Mouse (Mus musculus) liver, embryonic 16.5 days (tissue): ENCODE results near the gene Gm17428. TPM values are rescaled to one million over a fixed set of nuclear protein-coding genes. Genes with fewer than 3 reads are reported as not detected.

ENCODE experiments used
- ATAC-seq: fragments of 200-750 bp; cut with Nextera tagmentation; 2 replicates; pipeline ENCODE4 v1.8.0; 2017; ENCODE audit warnings: low read depth, mild to moderate bottlenecking, moderate number of reproducible peaks, moderate library complexity
- H3K27ac ChIP-seq: fragments of 300-500 bp; sonication (generic); 2 replicates; pipeline ENCODE4 v1.5.1; 2014; ENCODE audit warnings: mild to moderate bottlenecking, low read length
- H3K27me3 ChIP-seq: fragments of 300-500 bp; sonication (generic); 2 replicates; pipeline ENCODE4 v1.6.1; 2014; ENCODE audit warnings: low read depth, low read length, mixed read lengths; ENCODE audit not compliant: control insufficient read depth, insufficient read depth
- H3K36me3 ChIP-seq: fragments of 300-500 bp; sonication (generic); 2 replicates; pipeline ENCODE4 v1.6.1; 2014; ENCODE audit warnings: mild to moderate bottlenecking; ENCODE audit not compliant: control insufficient read depth, insufficient read depth
- H3K4me1 ChIP-seq: fragments of 300-500 bp; sonication (generic); 2 replicates; pipeline ENCODE4 v1.6.1; 2014; ENCODE audit warnings: low read depth, low read length, mixed read lengths; ENCODE audit not compliant: control insufficient read depth
- H3K4me2 ChIP-seq: fragments of 300-500 bp; sonication (generic); 2 replicates; pipeline ENCODE4 v1.6.1; 2014; ENCODE audit warnings: low read depth, low read length, mixed read lengths
- H3K4me3 ChIP-seq: fragments of 300-500 bp; sonication (generic); 2 replicates; pipeline ENCODE4 v1.5.1; 2014; ENCODE audit warnings: low read depth, mild to moderate bottlenecking, low read length
- H3K9ac ChIP-seq: fragments of 300-500 bp; sonication (generic); 2 replicates; pipeline ENCODE4 v1.6.1; 2014; ENCODE audit warnings: low read depth, low read length
- H3K9me3 ChIP-seq: fragments of 300-500 bp; sonication (generic); replicated peaks from 2 replicates; pipeline ENCODE4 v1.6.1; 2016; ENCODE audit warnings: low read length; ENCODE audit not compliant: control insufficient read depth
- WGBS: fragments of 180-500 bp; shearing (Covaris S2); extraction: QIAGEN DNeasy Blood & Tissue Kit; methylation state at CpG from one replicate; pipeline ENCODE4 v1.1.7; 2014; ENCODE audit not compliant: insufficient replicate concordance; 5-methylcytosine and 5-hydroxymethylcytosine counted together
- polyA plus RNA-seq: library from polyadenylated mRNA; unstranded; fragments of >200 nt; fragmentation: Nextera tagmentation; extraction: Ambion mirVana; gene quantifications from 2 replicates; pipeline ENCODE4 v1.2.1, GENCODE M21; 2015

Gm17428 gene
- not detected in 2 replicates for polyA plus RNA-seq

GRCm38 (mm10) chr14:54976633-54977032, at the start of gene Gm17428:
Gene Gm17428, plus strand, starts transcription at chr14:54976933.
- H3K27ac ChIP-seq, result no peak within 1 kb of the TSS
- no peak within 1 kb of the TSS for H3K4me2 ChIP-seq
- no peak within 1 kb of the TSS for H3K4me3 ChIP-seq
- H3K9me3 ChIP-seq, result no peaks in the 10 kb centered on the region
- WGBS, result 42% methylated on average over 1 of the region's 1 CpGs
- no peaks in the 10 kb centered on the region for H3K36me3 ChIP-seq
- H3K27me3 ChIP-seq, result no peaks in the 10 kb centered on the region
- no peaks in the 10 kb centered on the region for H3K4me1 ChIP-seq
- no peak within 1 kb of the TSS for H3K9ac ChIP-seq
- no peak for ATAC-seq

DNA sequence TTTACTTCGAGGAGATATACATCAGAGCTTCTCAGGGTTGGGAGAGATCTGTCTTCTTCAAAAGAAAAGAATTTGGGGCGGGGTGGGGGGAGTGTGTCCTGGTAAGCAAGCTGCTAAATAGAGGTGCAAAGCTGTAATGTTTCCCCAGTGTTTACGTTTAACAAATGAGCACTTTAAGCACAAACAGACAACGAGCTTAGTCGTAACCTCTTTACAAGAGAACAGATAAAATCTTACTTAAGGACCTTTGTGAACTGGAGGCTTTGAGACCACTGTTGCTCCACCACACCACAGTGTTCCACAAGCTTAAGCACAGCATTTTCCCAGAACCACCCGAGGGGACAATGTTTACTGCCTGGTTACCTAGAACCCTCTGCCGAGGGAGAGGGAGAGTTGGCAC, 49.4 kb upstream of the Gm17428 start:
- peaks cover 55% of the 10 kb centered on the region for H3K27me3 ChIP-seq
- peaks cover 5% of the 10 kb centered on the region; the same call in 1 of the 2 replicates for H3K4me1 ChIP-seq
- H3K9ac ChIP-seq, result no peak overlapping the region
- no peak overlapping the region for H3K4me3 ChIP-seq
- H3K9me3 ChIP-seq, result no peaks in the 10 kb centered on the region
- no peak for ATAC-seq
- WGBS, result 19% methylated on average over 7 of the region's 7 CpGs
- no peak overlapping the region for H3K27ac ChIP-seq
- no peaks in the 10 kb centered on the region for H3K36me3 ChIP-seq
- no peak overlapping the region for H3K4me2 ChIP-seq

GRCm38 (mm10) chr14:54929801-54930200, 46.9 kb upstream of the Gm17428 start:
- Histone ChIP-seq H3K4me2 (no peak overlapping the region), H3K27me3 (peaks cover 42% of the 10 kb centered on the region), H3K36me3 (no peaks in the 10 kb centered on the region), H3K4me3 (no peak overlapping the region), H3K27ac (no peak overlapping the region), H3K9me3 (no peaks in the 10 kb centered on the region), H3K4me1 (no peaks in the 10 kb centered on the region; the same call in 1 of the 2 replicates), H3K9ac (no peak overlapping the region)
- ATAC-seq, result no peak
- 44% methylated on average over 5 of the region's 5 CpGs for WGBS

GRCm38 (mm10) chr14:54930431-54930830, 46.3 kb upstream of the Gm17428 start:
- no peak overlapping the region for H3K4me2 ChIP-seq
- no peaks in the 10 kb centered on the region for H3K4me1 ChIP-seq
- H3K36me3 ChIP-seq, result no peaks in the 10 kb centered on the region
- no peaks in the 10 kb centered on the region for H3K9me3 ChIP-seq
- no peak overlapping the region for H3K27ac ChIP-seq
- no peak overlapping the region for H3K4me3 ChIP-seq
- ATAC-seq, result no peak
- no peak overlapping the region for H3K9ac ChIP-seq
- H3K27me3 ChIP-seq, result peaks cover 36% of the 10 kb centered on the region
- WGBS, result 15% methylated on average over 2 of the region's 2 CpGs

- Histone ChIP-seq H3K36me3 (no peaks in the 10 kb centered on the region), H3K9me3 (no peaks in the 10 kb centered on the region), H3K4me3 (no peak within 1 kb of the TSS), H3K4me2 (no peak within 1 kb of the TSS), H3K27me3 (peaks cover 13% of the 10 kb centered on the region), H3K27ac (no peak within 1 kb of the TSS), H3K4me1 (no peaks in the 10 kb centered on the region), H3K9ac (no peak within 1 kb of the TSS)
- no peak for ATAC-seq
- WGBS, result 59% methylated on average over 6 of the region's 6 CpGs
Observed at GRCm38 (mm10) chr14:54932645-54933150, 44.0 kb upstream of the Gm17428 start, which contains the start of gene Il25. Gene Il25, plus strand, starts transcription at chr14:54932695.

DNA sequence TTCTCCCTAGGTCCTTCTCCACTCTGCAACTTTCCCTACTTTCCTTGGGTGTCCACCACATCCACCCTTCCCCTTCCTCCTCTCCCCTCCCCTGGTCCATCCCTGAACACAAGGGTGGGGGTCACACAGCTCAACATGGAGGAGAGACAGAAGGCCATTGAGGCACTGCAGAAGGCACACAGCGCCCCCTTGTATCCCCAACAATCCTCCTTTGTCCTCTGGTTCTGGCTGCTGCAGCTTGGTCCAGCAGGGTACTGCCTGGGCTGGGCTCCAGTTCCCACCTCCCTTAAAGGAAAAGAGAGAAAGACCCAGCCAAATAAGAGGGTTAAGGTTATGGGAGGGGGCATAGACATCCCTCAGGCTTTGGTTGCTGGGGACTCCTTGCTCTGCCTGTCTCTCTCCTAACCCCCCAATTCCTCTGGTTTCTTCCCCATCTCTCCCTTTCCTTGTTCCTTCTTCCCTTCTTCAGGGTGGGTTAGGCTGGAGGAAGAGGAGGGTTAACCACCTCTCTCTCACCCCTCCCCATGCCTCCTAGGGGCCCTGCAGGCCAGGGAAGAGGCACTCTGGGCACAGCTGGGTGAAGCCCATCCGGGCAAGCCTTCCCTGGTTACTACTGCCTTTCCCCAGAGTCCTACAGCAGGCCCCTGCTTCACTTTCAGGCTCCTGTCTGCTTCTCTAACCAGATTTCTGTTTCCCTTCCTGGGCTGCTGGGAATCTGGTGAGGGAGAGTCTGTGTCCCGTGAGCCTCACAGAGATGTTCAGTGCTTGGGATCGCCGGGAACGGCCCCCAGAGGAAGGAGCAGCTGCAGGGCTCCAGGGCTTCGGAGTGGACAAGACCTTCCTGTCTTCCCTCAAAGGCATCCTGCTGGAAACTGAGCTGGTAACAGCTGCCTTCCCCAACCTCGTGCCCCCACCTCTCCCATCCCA, 40.6 kb upstream of the Gm17428 start, which contains the start of gene Cmtm5:
Gene Cmtm5 (plus strand): TSS at position 358 of the 927 bp plus-strand sequence.
- H3K27me3 ChIP-seq, result no peaks in the 10 kb centered on the region
- no peaks in the 10 kb centered on the region for H3K4me1 ChIP-seq
- no peak within 1 kb of the TSS for H3K4me2 ChIP-seq
- WGBS, result 28% methylated on average over 8 of the region's 8 CpGs
- no peak within 1 kb of the TSS for H3K4me3 ChIP-seq
- H3K27ac ChIP-seq, result no peak within 1 kb of the TSS
- ATAC-seq, result no peak
- no peaks in the 10 kb centered on the region for H3K9me3 ChIP-seq
- no peak within 1 kb of the TSS for H3K9ac ChIP-seq
- no peaks in the 10 kb centered on the region for H3K36me3 ChIP-seq

DNA sequence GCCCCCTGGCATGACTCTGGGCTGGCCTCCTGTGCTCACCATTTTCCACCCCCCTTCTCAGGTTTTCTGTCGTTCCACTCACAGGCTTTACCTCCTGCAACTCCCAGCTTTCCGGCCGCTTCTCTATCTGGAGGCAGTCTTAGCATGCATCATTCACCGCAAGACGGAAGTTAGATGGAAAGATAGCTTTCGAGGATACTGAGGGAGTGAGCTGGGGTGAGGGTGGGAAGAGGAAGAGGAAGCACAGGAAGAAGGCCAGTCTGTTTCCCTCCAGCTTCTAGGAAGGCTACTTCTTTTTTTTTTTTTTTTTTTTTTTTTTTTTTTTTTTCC, 39.9 kb upstream of the Gm17428 start:
- no peaks in the 10 kb centered on the region for H3K36me3 ChIP-seq
- no peak overlapping the region for H3K9ac ChIP-seq
- H3K27me3 ChIP-seq, result no peaks in the 10 kb centered on the region
- H3K4me2 ChIP-seq, result no peak overlapping the region
- no peaks in the 10 kb centered on the region for H3K4me1 ChIP-seq
- no peaks in the 10 kb centered on the region for H3K9me3 ChIP-seq
- H3K4me3 ChIP-seq, result no peak overlapping the region
- H3K27ac ChIP-seq, result no peak overlapping the region
- WGBS, result 30% methylated on average over 6 of the region's 6 CpGs
- no peak for ATAC-seq

DNA sequence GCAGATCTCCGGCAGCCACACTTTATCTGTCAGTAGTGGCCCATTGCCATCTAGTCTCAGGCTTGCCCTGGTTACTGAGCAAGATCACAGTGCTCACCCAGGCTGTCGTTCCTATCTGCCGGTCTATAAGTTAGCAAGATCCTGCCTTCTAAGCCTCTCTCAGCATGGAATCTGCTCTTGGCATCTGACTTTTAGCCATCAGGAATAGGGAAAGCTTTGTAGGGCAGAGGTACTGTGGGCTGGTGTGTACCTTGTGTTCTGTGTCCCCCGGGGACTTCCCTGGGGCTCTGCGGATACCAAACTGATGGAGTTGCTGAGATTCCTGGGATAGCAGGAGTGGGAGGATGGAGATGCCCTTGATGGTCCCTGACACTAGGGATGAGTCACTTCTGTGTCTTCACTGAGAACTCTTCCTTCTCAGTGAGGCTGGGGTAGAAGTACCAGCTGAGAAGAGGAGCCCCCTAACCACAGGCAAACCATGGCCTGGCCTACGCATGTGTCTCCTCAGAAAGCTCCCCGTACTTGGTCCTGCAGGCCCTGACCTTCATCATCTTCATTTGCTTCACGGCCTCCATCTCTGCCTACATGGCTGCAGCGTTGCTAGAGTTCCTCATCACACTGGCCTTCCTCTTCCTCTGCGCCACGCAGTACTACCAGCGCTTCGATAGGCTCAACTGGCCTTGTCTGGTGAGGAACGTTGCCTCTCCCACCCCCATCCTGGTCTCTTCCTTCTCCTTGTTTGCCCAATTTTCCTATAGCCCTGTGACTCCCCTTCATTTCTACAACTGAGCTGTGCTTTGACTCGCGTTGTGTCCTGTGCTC, 39.2 kb upstream of the Gm17428 start:
- no peaks in the 10 kb centered on the region for H3K4me1 ChIP-seq
- H3K27me3 ChIP-seq, result no peaks in the 10 kb centered on the region
- H3K36me3 ChIP-seq, result no peaks in the 10 kb centered on the region
- no peak for ATAC-seq
- no peak overlapping the region for H3K9ac ChIP-seq
- H3K4me2 ChIP-seq, result no peak overlapping the region
- WGBS, result 68% methylated on average over 16 of the region's 16 CpGs
- H3K27ac ChIP-seq, result no peak overlapping the region
- H3K9me3 ChIP-seq, result no peaks in the 10 kb centered on the region
- H3K4me3 ChIP-seq, result no peak overlapping the region
